Mouse (Mus musculus): Measurements from ENCODE around the gene Gstt2.
A peak's percentile ranks its signal among the peaks of the same experiment; 100 is the strongest.

Gene Gstt2

GRCm38 (mm10) chr10:75837248-75837759 lies at the start of gene Gstt2:
Gstt2 (minus strand) TSS chr10:75837424.
- DNase-seq: peak; percentile 94 to 95

GRCm38 (mm10) chr10:75884742-75885141 lies 47.5 kb upstream of the Gstt2 start:
- DNase-seq: no peak

- peak; percentile 83 to 87 for DNase-seq
Observed at GRCm38 (mm10) chr10:75883232-75883552, 46.0 kb upstream of the Gstt2 start.

GRCm38 (mm10) chr10:75882433-75883231 lies 45.4 kb upstream of the Gstt2 start:
- no peak for DNase-seq

- no peak for DNase-seq
Observed at GRCm38 (mm10) chr10:75881578-75882432, 44.6 kb upstream of the Gstt2 start.

- DNase-seq: no peak
Observed at GRCm38 (mm10) chr10:75880771-75881577, 43.8 kb upstream of the Gstt2 start.

- DNase-seq: no peak
Observed at GRCm38 (mm10) chr10:75880351-75880750, 43.1 kb upstream of the Gstt2 start.

- DNase-seq: no peak
Observed at GRCm38 (mm10) chr10:75878836-75879235, 41.6 kb upstream of the Gstt2 start.

- DNase-seq: peak; percentile 63 to 75
Observed at GRCm38 (mm10) chr10:75873543-75874170, 36.4 kb upstream of the Gstt2 start.

GRCm38 (mm10) chr10:75872915-75873542 lies 35.8 kb upstream of the Gstt2 start:
- DNase-seq: peak; percentile 98 to 99

GRCm38 (mm10) chr10:75872025-75872914 lies 35.0 kb upstream of the Gstt2 start:
- DNase-seq: no peak

- no peak for DNase-seq
Observed at GRCm38 (mm10) chr10:75861587-75861986, 24.4 kb upstream of the Gstt2 start.

- peak; percentile 52 to 61 for DNase-seq
Observed at GRCm38 (mm10) chr10:75860746-75861145, 23.5 kb upstream of the Gstt2 start.

- peak; percentile 87 to 92 for DNase-seq
Observed at GRCm38 (mm10) chr10:75859786-75860470, 22.7 kb upstream of the Gstt2 start, which contains the start of gene Mif. Mif (minus strand) TSS chr10:75860240.

- peak; percentile 66 to 73 for DNase-seq
Observed at GRCm38 (mm10) chr10:75859107-75859746, 22.0 kb upstream of the Gstt2 start.

- DNase-seq: no peak
Observed at GRCm38 (mm10) chr10:75857598-75857997, 20.4 kb upstream of the Gstt2 start.

GRCm38 (mm10) chr10:75856976-75857375 lies 19.8 kb upstream of the Gstt2 start:
- DNase-seq: no peak

- DNase-seq: no peak
Observed at GRCm38 (mm10) chr10:75856155-75856907, 19.1 kb upstream of the Gstt2 start.
